Mouse (Mus musculus) forebrain, embryonic 10.5 days (tissue): ENCODE measurements around the gene Tmem231. TPM values are rescaled to one million over a fixed set of nuclear protein-coding genes. Genes with fewer than 3 reads are reported as not detected.
A peak's percentile ranks its signal among the peaks of the same experiment; 100 is the strongest.
"Not testable (repeated sequence)": the region's sequence is repeated elsewhere in the genome, so short reads cannot be mapped to it uniquely, and the experiment has no call there.

ENCODE experiments used
- DNase-seq: peaks from one replicate; pipeline ENCODE4 v3.0.0-alpha.2; 2017; ENCODE audit warnings: low spot score; ENCODE audit errors: extremely low spot score
- H3K27ac ChIP-seq: fragments of 300-500 bp; sonication (generic); 2 replicates; pipeline ENCODE4 v1.5.1; 2016; ENCODE audit warnings: mild to moderate bottlenecking
- H3K27me3 ChIP-seq: fragments of 300-500 bp; sonication (generic); 2 replicates; pipeline ENCODE4 v1.6.1; 2016; ENCODE audit warnings: mild to moderate bottlenecking; ENCODE audit not compliant: poor library complexity, severe bottlenecking
- H3K36me3 ChIP-seq: fragments of 300-500 bp; sonication (generic); replicated peaks from 2 replicates; pipeline ENCODE4 v1.6.1; 2016; ENCODE audit warnings: mild to moderate bottlenecking, moderate library complexity
- H3K4me1 ChIP-seq: fragments of 300-500 bp; sonication (generic); 2 replicates; pipeline ENCODE4 v1.6.1; 2016
- H3K4me3 ChIP-seq: fragments of 300-500 bp; sonication (generic); 2 replicates; pipeline ENCODE4 v1.5.1; 2016; ENCODE audit warnings: mild to moderate bottlenecking, moderate library complexity
- H3K9me3 ChIP-seq: fragments of 300-500 bp; sonication (generic); 2 replicates; pipeline ENCODE4 v1.6.1; 2016; ENCODE audit warnings: mild to moderate bottlenecking, moderate library complexity
- WGBS: fragments of 180-500 bp; shearing (Covaris S2); methylation state at CpG from one replicate; pipeline ENCODE4 v1.1.7; 2016; 5-methylcytosine and 5-hydroxymethylcytosine counted together
- polyA plus RNA-seq: library from polyadenylated mRNA; unstranded; fragments of >200 nt; fragmentation: Nextera tagmentation; extraction: Ambion mirVana; gene quantifications from 2 replicates; pipeline ENCODE4 v1.2.1, GENCODE M21; 2016

Gene Tmem231
- polyA plus RNA-seq, 1 experiment from 2014 or later, result 23.2 TPM

DNA sequence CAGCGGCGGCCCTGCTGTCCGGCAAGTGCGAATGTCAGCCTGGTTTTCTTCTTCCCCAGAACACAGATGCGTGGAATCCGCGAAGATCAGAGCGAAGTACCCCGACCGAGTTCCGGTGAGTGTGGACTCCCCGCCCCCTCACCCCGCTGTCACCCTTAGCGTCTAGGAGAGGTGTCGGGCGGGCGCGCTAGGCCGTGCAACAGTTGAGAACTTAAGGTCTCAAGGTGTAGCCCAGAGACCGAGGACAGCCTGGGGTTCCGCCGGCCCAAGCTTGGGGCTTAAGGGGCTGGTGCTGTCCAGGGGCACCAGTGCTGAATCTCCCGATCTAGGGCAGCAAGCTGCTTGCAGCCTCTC is 7.4 kb upstream of the Tmem231 start:
- no peaks in the 10 kb centered on the region for H3K9me3 ChIP-seq
- H3K27ac ChIP-seq, result peak overlapping the region; percentile 91
- H3K27me3 ChIP-seq, result no peaks in the 10 kb centered on the region
- WGBS, result under 1% methylated on average over 23 of the region's 23 CpGs
- peaks cover 42% of the 10 kb centered on the region for H3K36me3 ChIP-seq
- H3K4me1 ChIP-seq, result peaks cover 23% of the 10 kb centered on the region
- H3K4me3 ChIP-seq, result peak overlapping the region; percentile 100
- peak; percentile 36 for DNase-seq

- Histone ChIP-seq H3K27me3 (no peaks in the 10 kb centered on the region), H3K9me3 (no peaks in the 10 kb centered on the region), H3K4me1 (peaks cover 23% of the 10 kb centered on the region), H3K27ac (peak within 1 kb of the TSS; percentile 91), H3K36me3 (peaks cover 36% of the 10 kb centered on the region), H3K4me3 (peak within 1 kb of the TSS; percentile 100)
- DNase-seq, result peak; percentile 95
- WGBS, result under 1% methylated on average over 65 of the region's 65 CpGs
These were observed 6.8 kb upstream of the Tmem231 start, which contains the start of gene Gabarapl2 for GRCm38 (mm10) chr8:111940171-111941100. TSS of gene Gabarapl2 (plus strand) at chr8:111940703.

DNA sequence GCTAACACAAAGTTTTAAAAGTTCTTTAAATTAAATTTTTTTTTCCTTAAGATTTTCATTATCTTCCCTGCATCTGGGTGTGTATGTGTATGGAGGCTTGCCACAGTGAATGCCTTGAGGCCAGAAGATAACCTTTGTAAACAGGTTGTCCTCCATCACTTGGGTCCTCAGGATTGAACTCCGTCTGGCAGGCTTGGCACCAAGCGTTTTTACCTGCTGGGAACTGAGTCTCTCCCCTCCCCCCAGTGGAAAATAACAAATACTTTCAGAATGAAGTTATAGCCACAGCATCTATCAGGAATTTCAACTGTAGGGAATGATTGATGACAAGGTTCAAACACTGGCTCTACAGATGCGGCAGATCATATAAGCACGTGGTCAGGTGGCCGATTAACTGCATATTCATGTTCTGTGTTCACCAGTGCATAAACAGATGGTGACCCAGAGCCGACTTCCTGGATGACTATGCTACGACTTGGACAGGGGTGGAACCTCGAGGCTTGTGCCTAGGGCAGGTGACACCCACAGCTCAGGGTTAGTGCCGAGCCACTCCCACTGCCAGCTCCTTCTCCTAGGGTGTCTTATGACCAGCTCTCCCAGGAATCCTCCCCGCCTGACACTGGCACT is 5.9 kb upstream of the Tmem231 start:
- DNase-seq, result peak; percentile 25
- no peaks in the 10 kb centered on the region for H3K9me3 ChIP-seq
- 15% methylated on average over 10 of the region's 10 CpGs for WGBS
- peak overlapping the region; percentile 91 for H3K27ac ChIP-seq
- H3K4me3 ChIP-seq, result peak overlapping the region; percentile 100
- peaks cover 28% of the 10 kb centered on the region for H3K36me3 ChIP-seq
- H3K4me1 ChIP-seq, result peaks cover 23% of the 10 kb centered on the region
- H3K27me3 ChIP-seq, result no peaks in the 10 kb centered on the region

- DNase-seq, H3K27ac ChIP-seq, H3K4me3 ChIP-seq, H3K9me3 ChIP-seq, H3K27me3 ChIP-seq: not testable (repeated sequence)
- 89% methylated on average over 9 of the region's 9 CpGs for WGBS
- H3K36me3 ChIP-seq, result peaks cover 15% of the 10 kb centered on the region
- H3K4me1 ChIP-seq, result peaks cover 28% of the 10 kb centered on the region
These were observed 4.7 kb upstream of the Tmem231 start for GRCm38 (mm10) chr8:111938076-111938985.

DNA sequence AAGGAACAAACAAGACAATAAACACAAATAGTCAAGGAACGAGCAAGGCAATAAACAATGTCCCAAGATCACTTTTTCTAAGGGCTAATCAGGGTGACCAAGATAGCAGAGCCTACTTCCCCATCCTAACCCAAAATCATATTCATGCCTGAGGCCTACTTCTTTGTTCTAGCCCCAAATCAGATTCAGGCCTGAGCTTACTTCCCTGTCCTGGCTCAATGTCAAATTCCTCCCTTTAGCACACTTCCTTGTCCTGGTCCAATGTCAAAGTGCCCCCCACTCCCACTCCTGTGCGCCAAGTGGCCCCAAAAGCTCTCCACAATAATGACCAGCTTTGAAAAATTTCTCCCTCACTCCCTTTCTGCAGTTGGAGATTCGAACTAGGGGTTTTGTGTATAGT is 3.5 kb upstream of the Tmem231 start:
- Histone ChIP-seq H3K4me3 (no peak overlapping the region), H3K9me3 (no peaks in the 10 kb centered on the region), H3K27me3 (no peaks in the 10 kb centered on the region), H3K4me1 (peaks cover 38% of the 10 kb centered on the region), H3K36me3 (peaks cover 4% of the 10 kb centered on the region), H3K27ac (no peak overlapping the region)
- 77% methylated on average over 3 of the region's 3 CpGs for WGBS
- DNase-seq, result no peak

- DNase-seq, result no peak
- 84% methylated on average over 2 of the region's 2 CpGs for WGBS
- H3K27ac ChIP-seq, result no peak overlapping the region
- peaks cover 3% of the 10 kb centered on the region; the same call in 1 of the 2 replicates for H3K36me3 ChIP-seq
- H3K9me3 ChIP-seq, result no peaks in the 10 kb centered on the region
- 0 out of 2 replicates have a peak overlapping the region, but pooled peaks have one; percentile 87 for H3K4me3 ChIP-seq
- H3K27me3 ChIP-seq, result no peaks in the 10 kb centered on the region
- peaks cover 25% of the 10 kb centered on the region for H3K4me1 ChIP-seq
These were observed 520 bp upstream of the Tmem231 start for GRCm38 (mm10) chr8:111934201-111934600.

GRCm38 (mm10) chr8:111932580-111933336 is 923 bp downstream of the Tmem231 start:
- Histone ChIP-seq H3K36me3 (peaks cover 3% of the 10 kb centered on the region; the same call in 1 of the 2 replicates), H3K27ac (peak overlapping the region; percentile 95), H3K9me3 (no peaks in the 10 kb centered on the region), H3K4me3 (peak overlapping the region; percentile 87), H3K27me3 (no peaks in the 10 kb centered on the region), H3K4me1 (peaks cover 25% of the 10 kb centered on the region)
- WGBS, result 34% methylated on average over 19 of the region's 19 CpGs
- peak; percentile 53 for DNase-seq

DNA sequence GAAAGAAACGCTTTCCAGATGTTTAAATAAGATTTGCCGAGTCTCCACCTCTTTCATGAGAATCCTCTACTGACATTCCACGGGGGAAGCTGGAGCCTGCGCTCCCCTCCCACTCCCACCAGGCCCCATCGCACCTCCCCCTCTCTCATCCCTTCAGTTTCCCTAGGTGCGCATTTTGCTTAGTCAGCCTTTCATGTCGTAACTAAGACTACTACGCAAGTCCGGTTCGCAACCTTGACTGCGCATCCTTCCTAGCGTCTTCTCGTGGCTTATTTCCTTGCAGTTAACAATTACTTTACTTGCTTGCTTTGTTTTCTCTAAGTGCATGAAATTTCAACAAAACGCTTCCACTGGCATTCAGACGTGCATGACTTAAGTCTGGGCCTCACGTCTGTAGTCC is 2.0 kb downstream of the Tmem231 start:
- no peaks in the 10 kb centered on the region for H3K9me3 ChIP-seq
- no peak overlapping the region for H3K27ac ChIP-seq
- no peak overlapping the region for H3K4me3 ChIP-seq
- 84% methylated on average over 16 of the region's 16 CpGs for WGBS
- H3K4me1 ChIP-seq, result peaks cover 25% of the 10 kb centered on the region
- no peak for DNase-seq
- no peaks in the 10 kb centered on the region for H3K27me3 ChIP-seq
- peaks cover 3% of the 10 kb centered on the region for H3K36me3 ChIP-seq

- Histone ChIP-seq H3K9me3 (no peaks in the 10 kb centered on the region), H3K4me1 (peaks cover 25% of the 10 kb centered on the region), H3K27me3 (no peaks in the 10 kb centered on the region), H3K27ac (no peak overlapping the region), H3K4me3 (no peak overlapping the region), H3K36me3 (peaks cover 3% of the 10 kb centered on the region)
- no peak for DNase-seq
- 74% methylated on average over 8 of the region's 8 CpGs for WGBS
These were observed 3.9 kb downstream of the Tmem231 start for GRCm38 (mm10) chr8:111929648-111930344.

- Histone ChIP-seq H3K36me3 (no peaks in the 10 kb centered on the region; the same call in none of the 2 replicates), H3K9me3 (no peaks in the 10 kb centered on the region), H3K4me3 (no peak overlapping the region), H3K27ac (no peak overlapping the region), H3K27me3 (no peaks in the 10 kb centered on the region), H3K4me1 (no peaks in the 10 kb centered on the region)
- no peak for DNase-seq
- WGBS, result 88% methylated on average over 7 of the region's 7 CpGs
These were observed 8.7 kb downstream of the Tmem231 start for GRCm38 (mm10) chr8:111924976-111925375.

- H3K36me3 ChIP-seq, result peaks cover 5% of the 10 kb centered on the region
- DNase-seq, result no peak
- H3K4me1 ChIP-seq, result no peaks in the 10 kb centered on the region
- 36% methylated on average over 10 of the region's 10 CpGs for whole genome bisulfite sequencing
- H3K9me3 ChIP-seq, result no peaks in the 10 kb centered on the region
- no peak overlapping the region for H3K4me3 ChIP-seq
- no peak overlapping the region for H3K27ac ChIP-seq
- H3K27me3 ChIP-seq, result no peaks in the 10 kb centered on the region
These were observed 10.3 kb downstream of the Tmem231 start for GRCm38 (mm10) chr8:111923383-111923804.
